Mouse (Mus musculus): ENCODE measurements at regions not wholly inside any gene's neighbourhood (a gene's known extent, or its start where the extent isn't known, plus 50 kb on each side); places are given as distances from the start of the nearest gene placed in this dataset.

- in situ Hi-C loops (cut with MboI, MseI), result no loop called here
Observed at GRCm38 (mm10) chr11:92354160-92354559, 743.7 kb upstream of the Car10 start.

- in situ Hi-C loops (cut with MboI, MseI), result no loop called here
Observed at GRCm38 (mm10) chr11:92336545-92336944, 759.2 kb upstream of the Kif2b start.

DNA sequence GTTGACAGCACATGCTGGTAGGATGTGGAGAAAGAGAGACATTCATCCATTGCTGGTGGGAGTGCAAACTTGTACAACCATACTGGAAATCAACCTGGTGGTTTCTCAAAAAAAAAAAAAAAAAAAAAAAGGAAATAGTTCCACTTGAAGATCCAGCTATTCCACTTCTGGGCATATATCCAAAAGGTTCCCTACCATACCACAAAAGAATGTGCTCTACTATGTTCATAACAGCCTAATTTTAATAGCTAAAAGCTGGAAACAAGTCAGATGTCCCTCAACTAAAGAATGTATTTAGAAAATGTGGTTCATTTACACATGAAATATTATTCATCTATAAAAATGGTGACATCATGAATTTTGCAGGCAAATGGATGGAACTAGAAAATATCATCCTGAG, 757.9 kb upstream of the Kif2b start:
- in situ Hi-C loops (cut with MboI, MseI), result no loop called here

GRCm38 (mm10) chr11:92303052-92303451, 725.7 kb upstream of the Kif2b start:
- in situ Hi-C loops (cut with MboI, MseI), result loop anchor here (10.0 kb wide), 1 partner anchor 238 kb away; no protein-coding TSS in a partner anchor
